Mouse (Mus musculus) lung, embryonic 16.5 days (tissue): ENCODE data around the gene Map9. TPM values are rescaled to one million over a fixed set of nuclear protein-coding genes. Genes with fewer than 3 reads are reported as not detected.

ENCODE experiments used
- polyA plus RNA-seq: library from polyadenylated mRNA; unstranded; fragments of >200 nt; fragmentation: Nextera tagmentation; extraction: Ambion mirVana; gene quantifications from 2 replicates; pipeline ENCODE4 v1.2.1, GENCODE M21; 2015

Map9 gene
- polyA plus RNA-seq, 1 experiment from 2014 or later, result 9.6 TPM

Other genes starting within 250 kb of the Map9 start
- gene Gucy1a1, start 212.3 kb upstream of the Map9 start, polyA plus RNA-seq, result 100 and 110 TPM in 2 replicates
- 0.88 and 1.2 TPM in 2 replicates for gene Npy2r, start 190.0 kb downstream of the Map9 start, polyA plus RNA-seq